Mouse (Mus musculus) liver, embryonic 12.5 days (tissue): ENCODE data around the gene Mpzl2. TPM values are rescaled to one million over a fixed set of nuclear protein-coding genes. Genes with fewer than 3 reads are reported as not detected.

Source experiments
- ATAC-seq: fragments of 200-750 bp; cut with Nextera tagmentation; 2 replicates; pipeline ENCODE4 v1.8.0; 2017; ENCODE audit warnings: moderate number of reproducible peaks, mild to moderate bottlenecking, moderate library complexity
- H3K27ac ChIP-seq: fragments of 300-500 bp; sonication (generic); 2 replicates; pipeline ENCODE4 v1.5.1; 2016; ENCODE audit warnings: mild to moderate bottlenecking
- H3K27me3 ChIP-seq: fragments of 300-500 bp; sonication (generic); replicated peaks from 2 replicates; pipeline ENCODE4 v1.6.1; 2016; ENCODE audit warnings: mild to moderate bottlenecking, moderate library complexity
- H3K36me3 ChIP-seq: fragments of 300-500 bp; sonication (generic); 2 replicates; pipeline ENCODE4 v1.6.1; 2016; ENCODE audit warnings: mild to moderate bottlenecking, moderate library complexity
- H3K4me1 ChIP-seq: fragments of 300-500 bp; sonication (generic); 2 replicates; pipeline ENCODE4 v1.6.1; 2016
- H3K4me2 ChIP-seq: fragments of 300-500 bp; sonication (generic); 2 replicates; pipeline ENCODE4 v1.6.1; 2016; ENCODE audit warnings: mild to moderate bottlenecking, moderate library complexity
- H3K4me3 ChIP-seq: fragments of 300-500 bp; sonication (generic); 2 replicates; pipeline ENCODE4 v1.5.1; 2016; ENCODE audit warnings: mild to moderate bottlenecking, moderate library complexity
- H3K9ac ChIP-seq: fragments of 300-500 bp; sonication (generic); 2 replicates; pipeline ENCODE4 v1.6.1; 2016; ENCODE audit warnings: mild to moderate bottlenecking, moderate library complexity
- H3K9me3 ChIP-seq: fragments of 300-500 bp; sonication (generic); replicated peaks from 2 replicates; pipeline ENCODE4 v1.6.1; 2016; ENCODE audit warnings: mild to moderate bottlenecking, moderate library complexity
- WGBS: fragments of 180-500 bp; shearing (Covaris S2); methylation state at CpG from one replicate; pipeline ENCODE4 v1.1.7; 2016; ENCODE audit not compliant: insufficient replicate concordance; 5-methylcytosine and 5-hydroxymethylcytosine counted together
- polyA plus RNA-seq: library from polyadenylated mRNA; unstranded; fragments of >200 nt; fragmentation: Nextera tagmentation; extraction: Ambion mirVana; gene quantifications from 2 replicates; pipeline ENCODE4 v1.2.1, GENCODE M21; 2016

Gene Mpzl2
- polyA plus RNA-seq, 1 experiment from 2014 or later = 3.9 TPM

- Histone ChIP-seq H3K9ac (no peak within 1 kb of the TSS), H3K4me1 (no peaks in the 10 kb centered on the region), H3K9me3 (no peaks in the 10 kb centered on the region), H3K27ac (no peak within 1 kb of the TSS), H3K4me3 (no peak within 1 kb of the TSS), H3K27me3 (peaks cover 25% of the 10 kb centered on the region; the same call in 1 of the 2 replicates), H3K36me3 (no peaks in the 10 kb centered on the region), H3K4me2 (no peak within 1 kb of the TSS)
- ATAC-seq = no peak
- WGBS = 74% methylated on average over 19 of the region's 19 CpGs
Measured at GRCm38 (mm10) chr9:45009180-45010078, 30.2 kb upstream of the Mpzl2 start, which contains the start of gene Cd3e. TSS of gene Cd3e (minus strand) at chr9:45009627.

- no peak overlapping the region for H3K9ac ChIP-seq
- 45% methylated on average over 4 of the region's 4 CpGs for WGBS
Measured at GRCm38 (mm10) chr9:45010461-45010860, 29.1 kb upstream of the Mpzl2 start.

GRCm38 (mm10) chr9:45011291-45011690 is 28.3 kb upstream of the Mpzl2 start:
- Histone ChIP-seq H3K4me3 (no peak overlapping the region), H3K36me3 (no peaks in the 10 kb centered on the region), H3K9ac (no peak overlapping the region), H3K4me2 (no peak overlapping the region), H3K27ac (no peak overlapping the region), H3K27me3 (peaks cover 23% of the 10 kb centered on the region; the same call in 1 of the 2 replicates), H3K4me1 (no peaks in the 10 kb centered on the region), H3K9me3 (no peaks in the 10 kb centered on the region)
- no peak for ATAC-seq
- WGBS = 28% methylated on average over 6 of the region's 6 CpGs

More at GRCm38 (mm10) chr9:45010461-45010860, 29.1 kb upstream of the Mpzl2 start:
- no peaks in the 10 kb centered on the region for H3K4me1 ChIP-seq
- no peaks in the 10 kb centered on the region for H3K9me3 ChIP-seq
- peaks cover 23% of the 10 kb centered on the region; the same call in 1 of the 2 replicates for H3K27me3 ChIP-seq
- H3K36me3 ChIP-seq = no peaks in the 10 kb centered on the region
- H3K4me3 ChIP-seq = no peak overlapping the region
- no peak overlapping the region for H3K27ac ChIP-seq
- H3K4me2 ChIP-seq = no peak overlapping the region
- ATAC-seq = no peak

- H3K36me3 ChIP-seq = no peaks in the 10 kb centered on the region
- WGBS = 32% methylated on average over 2 of the region's 2 CpGs
- H3K27me3 ChIP-seq = peaks cover 16% of the 10 kb centered on the region; the same call in 1 of the 2 replicates
- H3K4me1 ChIP-seq = no peaks in the 10 kb centered on the region
- no peak overlapping the region for H3K9ac ChIP-seq
- H3K4me2 ChIP-seq = no peak overlapping the region
- H3K4me3 ChIP-seq = no peak overlapping the region
- ATAC-seq = no peak
- no peaks in the 10 kb centered on the region for H3K9me3 ChIP-seq
- H3K27ac ChIP-seq = no peak overlapping the region
Measured at GRCm38 (mm10) chr9:45014879-45015278, 24.7 kb upstream of the Mpzl2 start.

GRCm38 (mm10) chr9:45015841-45016240 is 23.8 kb upstream of the Mpzl2 start:
- no peak overlapping the region for H3K27ac ChIP-seq
- peaks cover 12% of the 10 kb centered on the region; the same call in 1 of the 2 replicates for H3K27me3 ChIP-seq
- no peaks in the 10 kb centered on the region for H3K36me3 ChIP-seq
- H3K4me3 ChIP-seq = no peak overlapping the region
- ATAC-seq = no peak
- no peaks in the 10 kb centered on the region for H3K4me1 ChIP-seq
- H3K9me3 ChIP-seq = no peaks in the 10 kb centered on the region
- no peak overlapping the region for H3K9ac ChIP-seq
- H3K4me2 ChIP-seq = no peak overlapping the region
- 55% methylated on average over 3 of the region's 3 CpGs for WGBS

GRCm38 (mm10) chr9:45018031-45018430 is 21.6 kb upstream of the Mpzl2 start:
- Histone ChIP-seq H3K9me3 (no peaks in the 10 kb centered on the region), H3K4me3 (no peak overlapping the region), H3K9ac (no peak overlapping the region), H3K4me2 (no peak overlapping the region), H3K4me1 (no peaks in the 10 kb centered on the region), H3K27ac (no peak overlapping the region), H3K27me3 (no peaks in the 10 kb centered on the region; the same call in 1 of the 2 replicates), H3K36me3 (no peaks in the 10 kb centered on the region)
- ATAC-seq = no peak
- 77% methylated on average over 11 of the region's 11 CpGs for WGBS

- Histone ChIP-seq H3K27me3 (peaks cover 30% of the 10 kb centered on the region), H3K36me3 (no peaks in the 10 kb centered on the region), H3K9me3 (no peaks in the 10 kb centered on the region), H3K9ac (no peak overlapping the region), H3K4me1 (no peaks in the 10 kb centered on the region), H3K4me3 (no peak overlapping the region), H3K4me2 (no peak overlapping the region), H3K27ac (no peak overlapping the region)
- 9% methylated on average over 3 of the region's 3 CpGs for WGBS
- ATAC-seq = no peak
Measured at GRCm38 (mm10) chr9:45022800-45023199, 16.8 kb upstream of the Mpzl2 start.

GRCm38 (mm10) chr9:45023638-45024037 is 16.0 kb upstream of the Mpzl2 start:
- H3K4me2 ChIP-seq = no peak overlapping the region
- H3K27ac ChIP-seq = no peak overlapping the region
- peaks cover 38% of the 10 kb centered on the region for H3K27me3 ChIP-seq
- ATAC-seq = no peak
- no peak overlapping the region for H3K4me3 ChIP-seq
- 45% methylated on average over 3 of the region's 3 CpGs for WGBS
- no peaks in the 10 kb centered on the region for H3K4me1 ChIP-seq
- no peak overlapping the region for H3K9ac ChIP-seq
- no peaks in the 10 kb centered on the region for H3K36me3 ChIP-seq
- no peaks in the 10 kb centered on the region for H3K9me3 ChIP-seq

- H3K9me3 ChIP-seq = no peaks in the 10 kb centered on the region
- H3K27me3 ChIP-seq = peaks cover 44% of the 10 kb centered on the region
- H3K4me1 ChIP-seq = no peaks in the 10 kb centered on the region
- no peak overlapping the region for H3K27ac ChIP-seq
- ATAC-seq = no peak
- 73% methylated on average over 2 of the region's 2 CpGs for WGBS
- no peak overlapping the region for H3K4me3 ChIP-seq
- H3K9ac ChIP-seq = no peak overlapping the region
- H3K36me3 ChIP-seq = no peaks in the 10 kb centered on the region
- H3K4me2 ChIP-seq = no peak overlapping the region
Measured at GRCm38 (mm10) chr9:45024187-45024586, 15.4 kb upstream of the Mpzl2 start.

- Histone ChIP-seq H3K36me3 (no peaks in the 10 kb centered on the region), H3K27ac (no peak overlapping the region), H3K4me3 (no peak overlapping the region), H3K4me2 (no peak overlapping the region), H3K27me3 (peaks cover 62% of the 10 kb centered on the region), H3K9ac (no peak overlapping the region), H3K4me1 (no peaks in the 10 kb centered on the region), H3K9me3 (no peaks in the 10 kb centered on the region)
- no peak for ATAC-seq
- 46% methylated on average over 8 of the region's 8 CpGs for WGBS
Measured at GRCm38 (mm10) chr9:45027376-45027775, 12.2 kb upstream of the Mpzl2 start.

GRCm38 (mm10) chr9:45030341-45030740 is 9.3 kb upstream of the Mpzl2 start:
- WGBS = 59% methylated on average over 6 of the region's 6 CpGs
- peaks cover 60% of the 10 kb centered on the region for H3K27me3 ChIP-seq
- no peak for ATAC-seq

GRCm38 (mm10) chr9:45032261-45032660 is 7.3 kb upstream of the Mpzl2 start:
- peaks cover 51% of the 10 kb centered on the region for H3K27me3 ChIP-seq
- no peaks in the 10 kb centered on the region for H3K9me3 ChIP-seq
- no peak overlapping the region for H3K27ac ChIP-seq
- no peaks in the 10 kb centered on the region for H3K4me1 ChIP-seq
- H3K4me2 ChIP-seq = no peak overlapping the region
- ATAC-seq = no peak
- WGBS = 61% methylated on average over 2 of the region's 2 CpGs
- no peak overlapping the region for H3K4me3 ChIP-seq
- H3K9ac ChIP-seq = no peak overlapping the region
- no peaks in the 10 kb centered on the region for H3K36me3 ChIP-seq

More at GRCm38 (mm10) chr9:45030341-45030740, 9.3 kb upstream of the Mpzl2 start:
- Histone ChIP-seq H3K4me2 (no peak overlapping the region), H3K4me1 (no peaks in the 10 kb centered on the region), H3K36me3 (no peaks in the 10 kb centered on the region), H3K9me3 (no peaks in the 10 kb centered on the region), H3K9ac (no peak overlapping the region), H3K27ac (no peak overlapping the region), H3K4me3 (no peak overlapping the region)
